Mouse (Mus musculus) hindbrain, embryonic 14.5 days (tissue): ENCODE results near the gene Map3k6. TPM values are rescaled to one million over a fixed set of nuclear protein-coding genes. Genes with fewer than 3 reads are reported as not detected.

Experiments
- ATAC-seq: fragments of 200-750 bp; cut with Nextera tagmentation; 2 replicates; pipeline ENCODE4 v1.8.0; 2017; ENCODE audit warnings: moderate number of reproducible peaks, mild to moderate bottlenecking, moderate TSS enrichment, moderate library complexity; ENCODE audit not compliant: low FRiP score
- DNase-seq: peaks from one replicate; pipeline ENCODE4 v3.0.0-alpha.2; 2015; ENCODE audit warnings: low spot score
- H3K27ac ChIP-seq: fragments of 300-500 bp; sonication (generic); 2 replicates; pipeline ENCODE4 v1.5.1; 2014; ENCODE audit warnings: mild to moderate bottlenecking, moderate library complexity
- H3K27me3 ChIP-seq: fragments of 300-500 bp; sonication (generic); 2 replicates; pipeline ENCODE4 v1.6.1; 2014; ENCODE audit warnings: mild to moderate bottlenecking, low read length, mixed read lengths; ENCODE audit not compliant: control insufficient read depth, insufficient read depth
- H3K36me3 ChIP-seq: fragments of 300-500 bp; sonication (generic); replicated peaks from 2 replicates; pipeline ENCODE4 v1.6.1; 2014; ENCODE audit not compliant: control insufficient read depth, insufficient read depth
- H3K4me1 ChIP-seq: fragments of 300-500 bp; sonication (generic); replicated peaks from 2 replicates; pipeline ENCODE4 v1.6.1; 2014; ENCODE audit warnings: antibody characterized with exemption, low read length, mixed read lengths; ENCODE audit not compliant: control insufficient read depth, insufficient read depth
- H3K4me2 ChIP-seq: fragments of 300-500 bp; sonication (generic); replicated peaks from 2 replicates; pipeline ENCODE4 v1.6.1; 2014; ENCODE audit warnings: mild to moderate bottlenecking, moderate library complexity
- H3K4me3 ChIP-seq: fragments of 300-500 bp; sonication (generic); replicated peaks from 2 replicates; pipeline ENCODE4 v1.5.1; 2014; ENCODE audit warnings: mild to moderate bottlenecking, low read length
- H3K9ac ChIP-seq: fragments of 300-500 bp; sonication (generic); 2 replicates; pipeline ENCODE4 v1.6.1; 2014
- H3K9me3 ChIP-seq: fragments of 300-500 bp; sonication (generic); 2 replicates; pipeline ENCODE4 v1.6.1; 2016; ENCODE audit warnings: low read length; ENCODE audit not compliant: control insufficient read depth
- WGBS: fragments of 180-500 bp; shearing (Covaris S2); extraction: QIAGEN DNeasy Blood & Tissue Kit; methylation state at CpG from one replicate; pipeline ENCODE4 v1.1.7; 2014; 5-methylcytosine and 5-hydroxymethylcytosine counted together
- polyA plus RNA-seq: library from polyadenylated mRNA; unstranded; fragments of >200 nt; fragmentation: Nextera tagmentation; extraction: Ambion mirVana; gene quantifications from 2 replicates; pipeline ENCODE4 v1.2.1, GENCODE M21; 2014

Map3k6 gene
- polyA plus RNA-seq, 1 experiment from 2014 or later: 1.7 TPM

- peaks cover 49% of the 10 kb centered on the region for H3K27me3 ChIP-seq
- WGBS: 76% methylated on average over 6 of the region's 6 CpGs
- no peak overlapping the region for H3K4me3 ChIP-seq
- H3K36me3 ChIP-seq: no peaks in the 10 kb centered on the region
- no peak overlapping the region for H3K9ac ChIP-seq
- H3K9me3 ChIP-seq: no peaks in the 10 kb centered on the region
- no peak for DNase-seq
- ATAC-seq: no peak
- H3K4me1 ChIP-seq: peaks cover 8% of the 10 kb centered on the region
- no peak overlapping the region for H3K4me2 ChIP-seq
- no peak overlapping the region for H3K27ac ChIP-seq
Measured at GRCm38 (mm10) chr4:133255392-133255791, 14.8 kb downstream of the Map3k6 start.

GRCm38 (mm10) chr4:133256820-133257219 is 16.2 kb downstream of the Map3k6 start:
- Histone ChIP-seq H3K4me2 (no peak overlapping the region; the same call in 1 of the 2 replicates), H3K4me1 (no peaks in the 10 kb centered on the region), H3K27me3 (peaks cover 35% of the 10 kb centered on the region), H3K9ac (no peak overlapping the region), H3K36me3 (no peaks in the 10 kb centered on the region), H3K9me3 (no peaks in the 10 kb centered on the region), H3K27ac (no peak overlapping the region), H3K4me3 (no peak overlapping the region)
- DNase-seq: no peak
- 18% methylated on average over 24 of the region's 24 CpGs for WGBS
- no peak for ATAC-seq

- DNase-seq (no peak), ATAC-seq (no peak)
- Histone ChIP-seq H3K27me3 (peaks cover 31% of the 10 kb centered on the region), H3K9me3 (no peaks in the 10 kb centered on the region), H3K36me3 (no peaks in the 10 kb centered on the region), H3K4me2 (no peak overlapping the region), H3K4me1 (no peaks in the 10 kb centered on the region), H3K27ac (no peak overlapping the region), H3K9ac (no peak overlapping the region), H3K4me3 (no peak overlapping the region)
- WGBS: 38% methylated on average over 12 of the region's 12 CpGs
Measured at GRCm38 (mm10) chr4:133257230-133257629, 16.6 kb downstream of the Map3k6 start.

GRCm38 (mm10) chr4:133257798-133258408 is 17.3 kb downstream of the Map3k6 start:
- Histone ChIP-seq H3K4me3 (no peak overlapping the region), H3K36me3 (no peaks in the 10 kb centered on the region), H3K9ac (no peak overlapping the region), H3K27me3 (peaks cover 25% of the 10 kb centered on the region), H3K4me1 (no peaks in the 10 kb centered on the region), H3K27ac (no peak overlapping the region), H3K4me2 (no peak overlapping the region), H3K9me3 (no peaks in the 10 kb centered on the region)
- 85% methylated on average over 12 of the region's 12 CpGs for WGBS
- no peak for ATAC-seq
- no peak for DNase-seq

GRCm38 (mm10) chr4:133261641-133262374 is 21.2 kb downstream of the Map3k6 start:
- Histone ChIP-seq H3K4me1 (no peaks in the 10 kb centered on the region), H3K27ac (no peak overlapping the region), H3K4me2 (no peak overlapping the region), H3K36me3 (peaks cover 26% of the 10 kb centered on the region), H3K4me3 (no peak overlapping the region), H3K9me3 (peaks cover 3% of the 10 kb centered on the region; the same call in 1 of the 2 replicates), H3K9ac (no peak overlapping the region), H3K27me3 (peaks cover 6% of the 10 kb centered on the region; the same call in 1 of the 2 replicates)
- ATAC-seq (no peak), DNase-seq (no peak)
- WGBS: 46% methylated on average over 10 of the region's 10 CpGs

- 71% methylated on average over 7 of the region's 7 CpGs for WGBS
- H3K36me3 ChIP-seq: peaks cover 32% of the 10 kb centered on the region
- no peak overlapping the region for H3K4me3 ChIP-seq
- ATAC-seq (no peak), DNase-seq (no peak)
- no peak overlapping the region for H3K9ac ChIP-seq
- peaks cover 3% of the 10 kb centered on the region; the same call in 1 of the 2 replicates for H3K9me3 ChIP-seq
- peaks cover under 1% of the 10 kb centered on the region; the same call in 1 of the 2 replicates for H3K27me3 ChIP-seq
- H3K4me1 ChIP-seq: no peaks in the 10 kb centered on the region
- H3K27ac ChIP-seq: no peak overlapping the region
- H3K4me2 ChIP-seq: no peak overlapping the region
Measured at GRCm38 (mm10) chr4:133262375-133262765, 21.8 kb downstream of the Map3k6 start.

- H3K4me2 ChIP-seq: no peak within 1 kb of the TSS
- H3K27ac ChIP-seq: no peak within 1 kb of the TSS
- peaks cover 37% of the 10 kb centered on the region for H3K36me3 ChIP-seq
- DNase-seq: no peak
- WGBS: 49% methylated on average over 7 of the region's 7 CpGs
- H3K27me3 ChIP-seq: no peaks in the 10 kb centered on the region
- no peak within 1 kb of the TSS for H3K4me3 ChIP-seq
- no peaks in the 10 kb centered on the region for H3K4me1 ChIP-seq
- no peak for ATAC-seq
- H3K9ac ChIP-seq: no peak within 1 kb of the TSS
- peaks cover 3% of the 10 kb centered on the region; the same call in 1 of the 2 replicates for H3K9me3 ChIP-seq
Measured at GRCm38 (mm10) chr4:133262882-133263281, 22.3 kb downstream of the Map3k6 start, which contains the start of gene Sytl1. Gene Sytl1, minus strand, starts transcription at chr4:133263113.

GRCm38 (mm10) chr4:133263756-133264155 is 23.1 kb downstream of the Map3k6 start:
- ATAC-seq: no peak
- Histone ChIP-seq H3K4me3 (no peak overlapping the region), H3K4me1 (no peaks in the 10 kb centered on the region), H3K4me2 (no peak overlapping the region), H3K36me3 (peaks cover 46% of the 10 kb centered on the region), H3K27ac (no peak overlapping the region), H3K27me3 (no peaks in the 10 kb centered on the region), H3K9ac (no peak overlapping the region), H3K9me3 (peaks cover 3% of the 10 kb centered on the region; the same call in 1 of the 2 replicates)
- WGBS: 91% methylated on average over 5 of the region's 5 CpGs
- DNase-seq: no peak

- H3K4me2 ChIP-seq: no peak overlapping the region
- peaks cover 3% of the 10 kb centered on the region; the same call in 1 of the 2 replicates for H3K9me3 ChIP-seq
- H3K9ac ChIP-seq: no peak overlapping the region
- H3K4me3 ChIP-seq: no peak overlapping the region
- no peaks in the 10 kb centered on the region for H3K4me1 ChIP-seq
- 94% methylated on average over 2 of the region's 2 CpGs for WGBS
- no peak overlapping the region for H3K27ac ChIP-seq
- H3K36me3 ChIP-seq: peaks cover 54% of the 10 kb centered on the region
- no peaks in the 10 kb centered on the region for H3K27me3 ChIP-seq
- no peak for ATAC-seq
- DNase-seq: no peak
Measured at GRCm38 (mm10) chr4:133264559-133264958, 23.9 kb downstream of the Map3k6 start.
